Mouse (Mus musculus): ENCODE data around the gene Aplp2. TPM values are rescaled to one million over a fixed set of nuclear protein-coding genes. Genes with fewer than 3 reads are reported as not detected.

The Aplp2 gene
- polyA plus RNA-seq, 1 experiment from 2014 or later: 213 TPM

GRCm38 (mm10) chr9:31130357-31131204 is 81.0 kb downstream of the Aplp2 start:
- Histone ChIP-seq H3K9ac (peak overlapping the region; percentile 51; the same call in 1 of the 2 replicates), H3K27ac (no peak overlapping the region), H3K36me3 (replicated peaks) (no peaks in the 10 kb centered on the region), H3K4me2 (peak overlapping the region; percentile 80), H3K27me3 (peaks cover 74% of the 10 kb centered on the region), H3K9me3 (no peaks in the 10 kb centered on the region), H3K4me3 (replicated peaks) (peak overlapping the region; percentile 47), H3K4me1 (peaks cover 19% of the 10 kb centered on the region)
- no peak; the same call in 1 of the 2 replicates for ATAC-seq (ENCODE audit: low FRiP score)
- WGBS: 13% methylated on average over 26 of the region's 26 CpGs

- no peak overlapping the region for H3K27ac ChIP-seq
- H3K36me3 ChIP-seq (replicated peaks): no peaks in the 10 kb centered on the region
- 75% methylated on average over 8 of the region's 8 CpGs for WGBS
- peaks cover 19% of the 10 kb centered on the region for H3K4me1 ChIP-seq
- no peak for ATAC-seq (ENCODE audit: low FRiP score)
- no peak overlapping the region for H3K9ac ChIP-seq
- H3K9me3 ChIP-seq: no peaks in the 10 kb centered on the region
- H3K4me2 ChIP-seq: no peak overlapping the region
- H3K27me3 ChIP-seq: peaks cover 71% of the 10 kb centered on the region
- H3K4me3 ChIP-seq (replicated peaks): no peak overlapping the region
Measured at GRCm38 (mm10) chr9:31129956-31130355, 81.7 kb downstream of the Aplp2 start.

GRCm38 (mm10) chr9:31127876-31128465 is 83.6 kb downstream of the Aplp2 start:
- Histone ChIP-seq H3K4me2 (no peak overlapping the region), H3K9ac (no peak overlapping the region), H3K27me3 (peaks cover 51% of the 10 kb centered on the region), H3K9me3 (no peaks in the 10 kb centered on the region), H3K27ac (no peak overlapping the region), H3K36me3 (replicated peaks) (no peaks in the 10 kb centered on the region), H3K4me1 (peaks cover 19% of the 10 kb centered on the region), H3K4me3 (replicated peaks) (no peak overlapping the region)
- ATAC-seq (ENCODE audit: low FRiP score): no peak
- 89% methylated on average over 12 of the region's 12 CpGs for WGBS

GRCm38 (mm10) chr9:31126079-31126478 is 85.5 kb downstream of the Aplp2 start:
- Histone ChIP-seq H3K4me1 (peaks cover 15% of the 10 kb centered on the region), H3K4me3 (replicated peaks) (no peak overlapping the region), H3K9me3 (no peaks in the 10 kb centered on the region), H3K9ac (no peak overlapping the region), H3K27ac (no peak overlapping the region), H3K36me3 (replicated peaks) (no peaks in the 10 kb centered on the region), H3K27me3 (peaks cover 32% of the 10 kb centered on the region), H3K4me2 (no peak overlapping the region)
- 87% methylated on average over 7 of the region's 7 CpGs for WGBS
- no peak for ATAC-seq (ENCODE audit: low FRiP score)

GRCm38 (mm10) chr9:31122464-31123030 is 89.1 kb downstream of the Aplp2 start:
- Histone ChIP-seq H3K9ac (no peak overlapping the region), H3K27ac (0 out of 2 replicates have a peak overlapping the region, but pooled peaks have one; percentile 50), H3K4me2 (no peak overlapping the region), H3K9me3 (no peaks in the 10 kb centered on the region), H3K4me1 (peaks cover 8% of the 10 kb centered on the region; the same call in 1 of the 2 replicates), H3K36me3 (replicated peaks) (no peaks in the 10 kb centered on the region), H3K27me3 (no peaks in the 10 kb centered on the region; the same call in 1 of the 2 replicates), H3K4me3 (replicated peaks) (no peak overlapping the region)
- ATAC-seq (ENCODE audit: low FRiP score): 0 out of 2 replicates have a peak, but pooled peaks have one; percentile 42
- WGBS: 52% methylated on average over 12 of the region's 13 CpGs

GRCm38 (mm10) chr9:31120533-31120915 is 91.1 kb downstream of the Aplp2 start:
- WGBS: 68% methylated on average over 4 of the region's 4 CpGs
- Histone ChIP-seq H3K4me1 (peaks cover 8% of the 10 kb centered on the region; the same call in 1 of the 2 replicates), H3K9ac (no peak overlapping the region), H3K4me3 (replicated peaks) (no peak overlapping the region), H3K9me3 (no peaks in the 10 kb centered on the region), H3K27me3 (no peaks in the 10 kb centered on the region; the same call in 1 of the 2 replicates), H3K36me3 (replicated peaks) (no peaks in the 10 kb centered on the region), H3K27ac (no peak overlapping the region), H3K4me2 (no peak overlapping the region)
- ATAC-seq (ENCODE audit: low FRiP score): no peak

- no peak for ATAC-seq (ENCODE audit: low FRiP score)
- peaks cover 8% of the 10 kb centered on the region; the same call in 1 of the 2 replicates for H3K4me1 ChIP-seq
- no peaks in the 10 kb centered on the region for H3K9me3 ChIP-seq
- WGBS: 65% methylated on average over 11 of the region's 11 CpGs
- no peak overlapping the region for H3K4me3 ChIP-seq (replicated peaks)
- no peaks in the 10 kb centered on the region for H3K36me3 ChIP-seq (replicated peaks)
- H3K27me3 ChIP-seq: no peaks in the 10 kb centered on the region; the same call in 1 of the 2 replicates
- H3K9ac ChIP-seq: no peak overlapping the region
- H3K4me2 ChIP-seq: no peak overlapping the region
- no peak overlapping the region for H3K27ac ChIP-seq
Measured at GRCm38 (mm10) chr9:31119882-31120532, 91.6 kb downstream of the Aplp2 start.

- no peaks in the 10 kb centered on the region for H3K9me3 ChIP-seq
- no peak overlapping the region for H3K27ac ChIP-seq
- peaks cover 8% of the 10 kb centered on the region; the same call in 1 of the 2 replicates for H3K4me1 ChIP-seq
- H3K9ac ChIP-seq: no peak overlapping the region
- 78% methylated on average over 5 of the region's 5 CpGs for WGBS
- no peak overlapping the region for H3K4me3 ChIP-seq (replicated peaks)
- no peaks in the 10 kb centered on the region for H3K36me3 ChIP-seq (replicated peaks)
- H3K4me2 ChIP-seq: no peak overlapping the region
- H3K27me3 ChIP-seq: no peaks in the 10 kb centered on the region; the same call in 1 of the 2 replicates
- no peak for ATAC-seq (ENCODE audit: low FRiP score)
Measured at GRCm38 (mm10) chr9:31119405-31119804, 92.2 kb downstream of the Aplp2 start.

GRCm38 (mm10) chr9:31118520-31119298 is 92.9 kb downstream of the Aplp2 start:
- Histone ChIP-seq H3K4me2 (no peak overlapping the region), H3K9me3 (no peaks in the 10 kb centered on the region), H3K36me3 (replicated peaks) (no peaks in the 10 kb centered on the region), H3K4me1 (peaks cover 8% of the 10 kb centered on the region; the same call in 1 of the 2 replicates), H3K27me3 (no peaks in the 10 kb centered on the region; the same call in 1 of the 2 replicates), H3K9ac (no peak overlapping the region), H3K4me3 (replicated peaks) (no peak overlapping the region), H3K27ac (no peak overlapping the region)
- ATAC-seq (ENCODE audit: low FRiP score): peak; percentile 17; the same call in 1 of the 2 replicates
- WGBS: 38% methylated on average over 11 of the region's 11 CpGs

GRCm38 (mm10) chr9:31117488-31117887 is 94.1 kb downstream of the Aplp2 start:
- ATAC-seq (ENCODE audit: low FRiP score): no peak
- no peak overlapping the region for H3K9ac ChIP-seq
- 84% methylated on average over 6 of the region's 6 CpGs for WGBS

GRCm38 (mm10) chr9:31117088-31117487 is 94.5 kb downstream of the Aplp2 start:
- H3K4me1 ChIP-seq: peaks cover 4% of the 10 kb centered on the region; the same call in 1 of the 2 replicates
- no peak overlapping the region for H3K4me2 ChIP-seq
- H3K27me3 ChIP-seq: no peaks in the 10 kb centered on the region; the same call in 1 of the 2 replicates
- no peak overlapping the region for H3K27ac ChIP-seq
- H3K9ac ChIP-seq: no peak overlapping the region
- no peak overlapping the region for H3K4me3 ChIP-seq (replicated peaks)
- no peaks in the 10 kb centered on the region for H3K9me3 ChIP-seq
- WGBS: 93% methylated on average over 11 of the region's 11 CpGs
- no peaks in the 10 kb centered on the region for H3K36me3 ChIP-seq (replicated peaks)
- ATAC-seq (ENCODE audit: low FRiP score): no peak

More at GRCm38 (mm10) chr9:31117488-31117887, 94.1 kb downstream of the Aplp2 start:
- H3K4me1 ChIP-seq: peaks cover 8% of the 10 kb centered on the region; the same call in 1 of the 2 replicates
- H3K4me3 ChIP-seq (replicated peaks): no peak overlapping the region
- H3K9me3 ChIP-seq: no peaks in the 10 kb centered on the region
- H3K27me3 ChIP-seq: no peaks in the 10 kb centered on the region; the same call in 1 of the 2 replicates
- no peak overlapping the region for H3K27ac ChIP-seq
- no peaks in the 10 kb centered on the region for H3K36me3 ChIP-seq (replicated peaks)
- no peak overlapping the region for H3K4me2 ChIP-seq
